Mouse (Mus musculus): ENCODE data around the gene Trim14. TPM values are rescaled to one million over a fixed set of nuclear protein-coding genes. Genes with fewer than 3 reads are reported as not detected.

Gene Trim14
- polyA plus RNA-seq, 1 experiment: 3.3 TPM

- Histone ChIP-seq H3K27ac (replicated peaks; ENCODE audit: low read depth, low read length) (no peak overlapping the region), H3K4me1 (ENCODE audit: control insufficient read depth, insufficient read depth, insufficient read length, low read length) (peaks cover 8% of the 10 kb centered on the region; the same call in 1 of the 2 replicates), H3K4me3 (ENCODE audit: insufficient read depth, low read depth, low read length) (no peak overlapping the region)
These were observed 14.5 kb upstream of the Trim14 start for GRCm38 (mm10) chr4:46550406-46550805.

DNA sequence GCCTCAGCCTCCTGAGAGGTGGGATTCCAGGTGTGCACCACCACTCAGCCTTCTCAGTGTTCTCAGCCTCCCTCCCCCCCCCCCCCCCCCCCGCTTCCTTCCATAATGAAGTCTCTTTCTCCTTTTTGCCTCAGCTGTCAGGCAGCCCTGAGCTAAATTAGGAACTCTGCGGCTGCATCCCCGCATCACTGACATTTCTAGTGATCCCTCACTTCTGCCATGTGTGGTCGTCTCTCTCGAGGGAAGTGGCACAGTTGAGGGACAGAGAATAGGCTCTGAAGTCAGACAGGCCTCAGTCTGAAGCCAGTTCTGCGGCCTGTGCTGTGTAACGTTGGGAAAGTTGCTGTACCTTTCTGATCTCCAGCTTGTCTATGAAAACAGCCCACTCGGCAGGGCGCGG is 14.0 kb upstream of the Trim14 start:
- no peak overlapping the region for H3K27ac ChIP-seq (replicated peaks; ENCODE audit: low read depth, low read length)
- no peak overlapping the region for H3K4me3 ChIP-seq (ENCODE audit: insufficient read depth, low read depth, low read length)
- peaks cover 8% of the 10 kb centered on the region; the same call in 1 of the 2 replicates for H3K4me1 ChIP-seq (ENCODE audit: control insufficient read depth, insufficient read depth, insufficient read length, low read length)

- no peak overlapping the region for H3K4me3 ChIP-seq (ENCODE audit: insufficient read depth, low read depth, low read length)
These were observed 10.8 kb upstream of the Trim14 start for GRCm38 (mm10) chr4:46546709-46547108.

DNA sequence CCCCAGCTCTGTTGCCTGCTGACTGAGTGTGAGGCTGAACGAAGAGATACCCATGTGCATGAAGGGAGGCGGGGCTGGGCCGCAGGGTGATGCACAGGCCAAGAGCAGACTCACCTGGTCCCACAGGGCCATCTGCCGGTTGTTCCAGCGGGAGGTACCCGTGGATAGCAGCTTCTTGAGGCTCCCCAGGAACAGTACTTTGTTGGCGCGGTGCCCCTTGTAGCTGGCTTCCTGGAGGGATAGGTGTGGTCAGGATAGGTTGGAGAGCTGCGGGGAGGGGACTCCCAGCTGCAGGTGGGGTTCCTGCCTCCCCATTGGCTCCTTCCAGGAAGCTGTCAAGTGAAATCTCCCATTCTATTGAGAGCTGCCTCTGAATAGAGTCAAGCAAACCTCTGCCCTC is 9.6 kb upstream of the Trim14 start:
- Histone ChIP-seq H3K4me1 (ENCODE audit: control insufficient read depth, insufficient read depth, insufficient read length, low read length) (no peaks in the 10 kb centered on the region), H3K4me3 (ENCODE audit: insufficient read depth, low read depth, low read length) (no peak overlapping the region), H3K27ac (replicated peaks; ENCODE audit: low read depth, low read length) (no peak overlapping the region)

More at GRCm38 (mm10) chr4:46546709-46547108, 10.8 kb upstream of the Trim14 start:
- Histone ChIP-seq H3K4me1 (ENCODE audit: control insufficient read depth, insufficient read depth, insufficient read length, low read length) (no peaks in the 10 kb centered on the region), H3K27ac (replicated peaks; ENCODE audit: low read depth, low read length) (no peak overlapping the region)

DNA sequence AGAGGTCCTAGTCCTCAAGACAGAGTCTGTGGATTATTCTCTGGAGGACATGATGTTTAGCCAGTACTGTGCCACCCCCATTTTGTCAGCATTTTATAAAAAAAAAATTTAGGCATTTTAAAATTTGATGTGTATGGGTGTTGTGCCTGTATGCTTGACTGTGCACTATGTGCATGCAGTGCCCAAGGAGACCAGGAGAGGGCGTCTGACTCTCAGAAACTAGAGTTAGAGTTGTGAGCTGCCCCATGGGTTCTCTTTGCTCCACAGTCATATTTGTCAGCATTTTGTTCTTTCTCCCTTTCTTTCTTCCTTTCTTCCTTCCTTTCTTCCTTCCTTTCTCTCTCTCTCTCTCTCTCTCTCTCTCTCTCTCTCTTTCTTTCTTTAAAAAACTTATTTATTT is 8.4 kb upstream of the Trim14 start:
- H3K4me3 ChIP-seq (ENCODE audit: insufficient read depth, low read depth, low read length): no peak overlapping the region
- H3K27ac ChIP-seq (replicated peaks; ENCODE audit: low read depth, low read length): no peak overlapping the region
- H3K4me1 ChIP-seq (ENCODE audit: control insufficient read depth, insufficient read depth, insufficient read length, low read length): no peaks in the 10 kb centered on the region

GRCm38 (mm10) chr4:46543366-46544050 is 7.6 kb upstream of the Trim14 start:
- Histone ChIP-seq H3K27ac (replicated peaks; ENCODE audit: low read depth, low read length) (no peak overlapping the region), H3K4me1 (ENCODE audit: control insufficient read depth, insufficient read depth, insufficient read length, low read length) (no peaks in the 10 kb centered on the region), H3K4me3 (ENCODE audit: insufficient read depth, low read depth, low read length) (no peak overlapping the region)

- Histone ChIP-seq H3K4me3 (ENCODE audit: insufficient read depth, low read depth, low read length) (no peak overlapping the region), H3K4me1 (ENCODE audit: control insufficient read depth, insufficient read depth, insufficient read length, low read length) (no peaks in the 10 kb centered on the region), H3K27ac (replicated peaks; ENCODE audit: low read depth, low read length) (no peak overlapping the region)
These were observed 5.8 kb upstream of the Trim14 start for GRCm38 (mm10) chr4:46541707-46542106.

DNA sequence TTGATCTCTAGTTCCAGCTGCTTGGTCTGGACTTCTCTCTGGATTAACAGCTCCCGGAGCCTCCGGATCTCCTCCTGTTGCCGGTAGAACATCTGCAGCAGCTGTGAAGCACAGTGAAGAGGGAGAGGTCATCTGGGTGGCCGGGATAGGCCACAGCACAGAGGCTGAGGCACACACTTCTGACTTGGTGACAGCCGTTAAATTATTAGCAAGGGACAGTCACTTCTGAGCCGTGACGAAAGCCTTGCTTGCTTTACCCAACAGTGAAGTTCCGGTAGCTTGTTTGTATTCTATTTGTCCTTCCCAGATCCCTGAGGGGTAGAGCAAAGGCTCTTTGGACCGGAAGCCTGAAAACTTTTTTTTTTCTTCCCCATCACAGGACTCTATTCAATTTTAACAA is 3.2 kb upstream of the Trim14 start:
- Histone ChIP-seq H3K27ac (replicated peaks; ENCODE audit: low read depth, low read length) (no peak overlapping the region; the same call in 1 of the 2 replicates), H3K4me1 (ENCODE audit: control insufficient read depth, insufficient read depth, insufficient read length, low read length) (no peaks in the 10 kb centered on the region), H3K4me3 (ENCODE audit: insufficient read depth, low read depth, low read length) (no peak overlapping the region)

- Histone ChIP-seq H3K4me3 (ENCODE audit: insufficient read depth, low read depth, low read length) (peak overlapping the region; percentile 73), H3K27ac (replicated peaks; ENCODE audit: low read depth, low read length) (peak overlapping the region; percentile 28; the same call in 1 of the 2 replicates), H3K4me1 (ENCODE audit: control insufficient read depth, insufficient read depth, insufficient read length, low read length) (no peaks in the 10 kb centered on the region)
These were observed 679 bp downstream of the Trim14 start for GRCm38 (mm10) chr4:46535094-46535830.

GRCm38 (mm10) chr4:46533934-46534720 is 1.8 kb downstream of the Trim14 start:
- Histone ChIP-seq H3K27ac (replicated peaks; ENCODE audit: low read depth, low read length) (peak overlapping the region; percentile 22), H3K4me3 (ENCODE audit: insufficient read depth, low read depth, low read length) (peak overlapping the region; percentile 73), H3K4me1 (ENCODE audit: control insufficient read depth, insufficient read depth, insufficient read length, low read length) (no peaks in the 10 kb centered on the region)

- Histone ChIP-seq H3K4me3 (ENCODE audit: insufficient read depth, low read depth, low read length) (no peak overlapping the region), H3K27ac (replicated peaks; ENCODE audit: low read depth, low read length) (no peak overlapping the region), H3K4me1 (ENCODE audit: control insufficient read depth, insufficient read depth, insufficient read length, low read length) (no peaks in the 10 kb centered on the region)
These were observed 3.0 kb downstream of the Trim14 start for GRCm38 (mm10) chr4:46532926-46533325.

DNA sequence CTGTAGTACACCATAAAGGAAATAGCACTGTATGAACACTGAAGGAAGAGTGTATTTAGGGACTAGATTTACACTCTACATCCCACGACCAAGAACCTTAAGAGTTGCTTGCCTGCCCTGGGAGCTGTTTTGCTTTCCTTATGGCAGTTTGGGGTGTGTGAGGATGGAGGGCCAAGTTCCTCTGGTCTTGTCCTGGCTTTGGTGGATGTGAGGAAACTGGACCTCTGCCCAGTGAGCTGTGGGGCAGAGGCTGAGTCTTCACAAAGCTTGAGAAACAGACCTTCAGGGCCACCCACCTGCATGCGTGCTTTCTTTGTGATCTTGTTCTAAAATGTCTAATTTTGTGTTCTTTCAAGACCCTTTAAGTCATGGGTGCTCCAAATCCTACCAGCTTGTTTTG is 3.4 kb downstream of the Trim14 start:
- H3K4me3 ChIP-seq (ENCODE audit: insufficient read depth, low read depth, low read length): no peak overlapping the region
- peaks cover under 1% of the 10 kb centered on the region; the same call in 1 of the 2 replicates for H3K4me1 ChIP-seq (ENCODE audit: control insufficient read depth, insufficient read depth, insufficient read length, low read length)
- H3K27ac ChIP-seq (replicated peaks; ENCODE audit: low read depth, low read length): no peak overlapping the region

DNA sequence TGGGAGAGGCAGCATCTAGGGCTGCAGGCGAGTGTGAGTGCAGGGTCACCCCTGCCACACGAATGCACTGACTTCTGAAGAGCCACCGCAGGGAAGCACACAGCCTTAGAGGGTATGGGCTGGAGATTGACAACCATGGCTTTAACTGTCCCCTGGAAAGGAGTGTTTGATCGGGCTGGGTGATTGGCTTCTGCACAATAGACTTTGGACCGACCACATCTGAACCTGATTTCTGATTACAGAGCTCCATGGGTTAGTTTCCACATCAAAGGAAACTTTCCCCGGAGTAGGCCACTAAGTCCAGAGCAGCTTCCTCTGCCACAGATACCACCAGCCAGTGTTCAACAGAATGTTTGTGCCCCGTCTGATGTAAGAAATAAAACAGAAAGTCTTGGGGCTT is 6.2 kb downstream of the Trim14 start:
- H3K4me3 ChIP-seq (ENCODE audit: insufficient read depth, low read depth, low read length): no peak overlapping the region
- H3K27ac ChIP-seq (replicated peaks; ENCODE audit: low read depth, low read length): no peak overlapping the region
- peaks cover 5% of the 10 kb centered on the region; the same call in 1 of the 2 replicates for H3K4me1 ChIP-seq (ENCODE audit: control insufficient read depth, insufficient read depth, insufficient read length, low read length)

DNA sequence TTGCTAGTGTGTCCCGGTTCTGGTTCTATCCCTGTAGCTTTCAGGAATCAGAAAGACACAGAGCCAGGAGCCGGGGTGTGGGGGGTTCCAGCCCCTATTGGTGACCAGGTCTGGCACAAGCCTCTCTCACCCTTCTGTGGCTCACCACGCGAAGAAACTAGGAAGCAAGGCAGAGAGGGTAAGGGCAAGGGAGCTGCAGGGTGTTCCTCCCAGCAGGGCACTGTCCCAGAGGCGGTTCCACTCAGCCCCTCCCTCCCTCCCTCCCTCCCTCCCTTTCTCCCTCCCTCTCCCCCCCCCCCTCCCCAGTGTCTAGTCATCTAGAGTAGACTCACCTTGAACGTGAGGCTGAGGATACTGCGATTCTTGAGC is 8.4 kb downstream of the Trim14 start:
- Histone ChIP-seq H3K4me1 (ENCODE audit: control insufficient read depth, insufficient read depth, insufficient read length, low read length) (peaks cover 5% of the 10 kb centered on the region; the same call in 1 of the 2 replicates), H3K4me3 (ENCODE audit: insufficient read depth, low read depth, low read length) (peak overlapping the region; percentile 71), H3K27ac (replicated peaks; ENCODE audit: low read depth, low read length) (no peak overlapping the region)
